Mouse (Mus musculus) thymus, adult 2 months (tissue): ENCODE data around the gene Rccd1.

Source experiments
- CTCF ChIP-seq: fragments of 200-500 bp; IDR thresholded peaks from 2 replicates; pipeline ENCODE4 v1.5.1; 2012; ENCODE audit warnings: mild to moderate bottlenecking, control low read depth, low read length, moderate library complexity, borderline replicate concordance; ENCODE audit not compliant: control insufficient read depth, poor library complexity, insufficient read depth; ENCODE audit errors: extremely low read depth
- POLR2A ChIP-seq: fragments of 200-500 bp; IDR thresholded peaks from 2 replicates; pipeline ENCODE4 v1.6.1; 2012; ENCODE audit warnings: mild to moderate bottlenecking, low read length, control low read depth, moderate library complexity; ENCODE audit not compliant: control insufficient read depth, poor library complexity, insufficient read depth; ENCODE audit errors: extremely low read depth

- TF ChIP-seq POLR2A (no peak), CTCF (no peak)
Observed at GRCm38 (mm10) chr7:80244851-80245250, 79.4 kb downstream of the Rccd1 start.
